Mouse (Mus musculus) forebrain, postnatal 0 days (tissue): ENCODE measurements around the gene Rae1. TPM values are rescaled to one million over a fixed set of nuclear protein-coding genes. Genes with fewer than 3 reads are reported as not detected.

Source experiments
- ATAC-seq: fragments of 200-750 bp; cut with Nextera tagmentation; 2 replicates; pipeline ENCODE4 v1.8.0; 2017; ENCODE audit warnings: mild to moderate bottlenecking, moderate library complexity
- DNase-seq: peaks from one replicate; pipeline ENCODE4 v3.0.0-alpha.2; 2015
- H3K27ac ChIP-seq: fragments of 300-500 bp; sonication (generic); 2 replicates; pipeline ENCODE4 v1.5.1; 2014; ENCODE audit warnings: low read depth, mild to moderate bottlenecking, antibody characterized with exemption, low read length, moderate library complexity, mixed read lengths
- H3K27me3 ChIP-seq: fragments of 300-500 bp; sonication (generic); 2 replicates; pipeline ENCODE4 v1.6.1; 2014; ENCODE audit warnings: mild to moderate bottlenecking, low read length, mixed read lengths; ENCODE audit not compliant: insufficient read depth
- H3K36me3 ChIP-seq: fragments of 300-500 bp; sonication (generic); 2 replicates; pipeline ENCODE4 v1.6.1; 2014; ENCODE audit warnings: mild to moderate bottlenecking, moderate library complexity; ENCODE audit not compliant: insufficient read depth
- H3K4me1 ChIP-seq: fragments of 300-500 bp; sonication (generic); 2 replicates; pipeline ENCODE4 v1.6.1; 2014; ENCODE audit warnings: antibody characterized with exemption; ENCODE audit not compliant: insufficient read depth
- H3K4me2 ChIP-seq: fragments of 300-500 bp; sonication (generic); 2 replicates; pipeline ENCODE4 v1.6.1; 2014; ENCODE audit warnings: low read depth, mild to moderate bottlenecking, moderate library complexity
- H3K4me3 ChIP-seq: fragments of 300-500 bp; sonication (generic); 2 replicates; pipeline ENCODE4 v1.5.1; 2014; ENCODE audit warnings: low read depth, low read length, mixed read lengths
- H3K9ac ChIP-seq: fragments of 300-500 bp; sonication (generic); 2 replicates; pipeline ENCODE4 v1.6.1; 2014; ENCODE audit warnings: mild to moderate bottlenecking
- H3K9me3 ChIP-seq: fragments of 300-500 bp; sonication (generic); 2 replicates; pipeline ENCODE4 v1.6.1; 2016; ENCODE audit warnings: low read length
- CTCF ChIP-seq: sonication (generic); IDR thresholded peaks from 2 replicates; pipeline ENCODE4 v1.5.1; 2016; ENCODE audit warnings: antibody characterized with exemption, control low read depth, low read depth
- WGBS: fragments of 180-500 bp; shearing (Covaris S2); extraction: QIAGEN DNeasy Blood & Tissue Kit; methylation state at CpG from one replicate; pipeline ENCODE4 v1.1.7; 2014; 5-methylcytosine and 5-hydroxymethylcytosine counted together
- polyA plus RNA-seq: library from polyadenylated mRNA; unstranded; fragments of >200 nt; fragmentation: Nextera tagmentation; extraction: Ambion mirVana; gene quantifications from 2 replicates; pipeline ENCODE4 v1.2.1, GENCODE M21; 2015
- total RNA-seq: library from RNA; depleted of rRNA; stranded (reverse); fragments of >200 nt; gene quantifications from 2 replicates; pipeline ENCODE4 v1.2.3, GENCODE M21; 2014

Gene Rae1
- total and polyA plus RNA-seq, 2 experiments from 2014 or later: 108 to 150 TPM

- ATAC-seq (no peak), DNase-seq (no peak)
- H3K9ac ChIP-seq: no peak overlapping the region
- H3K27me3 ChIP-seq: no peaks in the 10 kb centered on the region
- H3K4me2 ChIP-seq: no peak overlapping the region
- no peak overlapping the region for H3K4me3 ChIP-seq
- 95% methylated on average over 13 of the region's 13 CpGs for WGBS
- peaks cover 40% of the 10 kb centered on the region for H3K36me3 ChIP-seq
- H3K27ac ChIP-seq: no peak overlapping the region
- no peak for TF ChIP-seq CTCF
- no peaks in the 10 kb centered on the region for H3K4me1 ChIP-seq
- H3K9me3 ChIP-seq: no peaks in the 10 kb centered on the region
These were observed 33.6 kb downstream of the Rae1 start for GRCm38 (mm10) chr2:173033531-173033930.

- DNase-seq: no peak
- no peaks in the 10 kb centered on the region for H3K9me3 ChIP-seq
- H3K4me2 ChIP-seq: no peak overlapping the region
- H3K4me3 ChIP-seq: no peak overlapping the region
- TF ChIP-seq CTCF: no peak
- peaks cover 36% of the 10 kb centered on the region for H3K36me3 ChIP-seq
- no peak overlapping the region for H3K9ac ChIP-seq
- no peaks in the 10 kb centered on the region for H3K4me1 ChIP-seq
- ATAC-seq: no peak
- WGBS: 82% methylated on average over 4 of the region's 4 CpGs
- H3K27ac ChIP-seq: no peak overlapping the region
- no peaks in the 10 kb centered on the region for H3K27me3 ChIP-seq
These were observed 35.1 kb downstream of the Rae1 start for GRCm38 (mm10) chr2:173034998-173035397.

GRCm38 (mm10) chr2:173035653-173036052 lies 35.7 kb downstream of the Rae1 start:
- Histone ChIP-seq H3K27me3 (no peaks in the 10 kb centered on the region), H3K4me1 (no peaks in the 10 kb centered on the region), H3K27ac (no peak overlapping the region), H3K9me3 (no peaks in the 10 kb centered on the region), H3K9ac (no peak overlapping the region), H3K4me3 (no peak overlapping the region), H3K4me2 (no peak overlapping the region), H3K36me3 (peaks cover 31% of the 10 kb centered on the region)
- TF ChIP-seq CTCF: no peak
- ATAC-seq: no peak
- no peak for DNase-seq
- 87% methylated on average over 5 of the region's 5 CpGs for WGBS

- H3K9ac ChIP-seq: no peak overlapping the region
- no peak overlapping the region for H3K27ac ChIP-seq
- no peak for TF ChIP-seq CTCF
- no peak overlapping the region for H3K4me3 ChIP-seq
- no peaks in the 10 kb centered on the region for H3K4me1 ChIP-seq
- DNase-seq: no peak
- H3K27me3 ChIP-seq: no peaks in the 10 kb centered on the region
- no peak for ATAC-seq
- H3K4me2 ChIP-seq: no peak overlapping the region
- H3K36me3 ChIP-seq: peaks cover 30% of the 10 kb centered on the region
- no peaks in the 10 kb centered on the region for H3K9me3 ChIP-seq
- WGBS: 94% methylated on average over 5 of the region's 5 CpGs
These were observed 36.1 kb downstream of the Rae1 start for GRCm38 (mm10) chr2:173036055-173036454.

- no peak overlapping the region for H3K27ac ChIP-seq
- ATAC-seq: no peak
- H3K4me2 ChIP-seq: no peak overlapping the region
- no peak for TF ChIP-seq CTCF
- DNase-seq: no peak
- H3K9me3 ChIP-seq: no peaks in the 10 kb centered on the region
- H3K4me3 ChIP-seq: no peak overlapping the region
- peaks cover 25% of the 10 kb centered on the region for H3K36me3 ChIP-seq
- no peak overlapping the region for H3K9ac ChIP-seq
- 77% methylated on average over 4 of the region's 4 CpGs for WGBS
- no peaks in the 10 kb centered on the region for H3K4me1 ChIP-seq
- H3K27me3 ChIP-seq: no peaks in the 10 kb centered on the region
These were observed 36.7 kb downstream of the Rae1 start for GRCm38 (mm10) chr2:173036611-173037010.

GRCm38 (mm10) chr2:173037347-173037746 lies 37.4 kb downstream of the Rae1 start:
- no peak for DNase-seq
- Histone ChIP-seq H3K9ac (no peak overlapping the region), H3K27me3 (no peaks in the 10 kb centered on the region), H3K4me3 (no peak overlapping the region), H3K4me2 (no peak overlapping the region), H3K4me1 (no peaks in the 10 kb centered on the region), H3K9me3 (no peaks in the 10 kb centered on the region), H3K27ac (no peak overlapping the region), H3K36me3 (peaks cover 20% of the 10 kb centered on the region)
- no peak for ATAC-seq
- TF ChIP-seq CTCF: no peak
- 85% methylated on average over 5 of the region's 5 CpGs for WGBS

GRCm38 (mm10) chr2:173037827-173038607 lies 38.1 kb downstream of the Rae1 start:
- Histone ChIP-seq H3K4me3 (no peak overlapping the region), H3K9me3 (no peaks in the 10 kb centered on the region), H3K9ac (no peak overlapping the region), H3K4me2 (no peak overlapping the region), H3K36me3 (peaks cover 17% of the 10 kb centered on the region), H3K27ac (no peak overlapping the region), H3K4me1 (no peaks in the 10 kb centered on the region), H3K27me3 (no peaks in the 10 kb centered on the region)
- TF ChIP-seq CTCF: no peak
- ATAC-seq (no peak), DNase-seq (no peak)
- 78% methylated on average over 7 of the region's 7 CpGs for WGBS
